Mouse (Mus musculus) myocyte (in vitro differentiated cells): ENCODE data around the gene Galr3. TPM values are rescaled to one million over a fixed set of nuclear protein-coding genes. Genes with fewer than 3 reads are reported as not detected.

Experiments
- H3K27me3 ChIP-seq: one replicate; pipeline ENCODE4 v1.6.1; 2011; ENCODE audit not compliant: control insufficient read depth, insufficient read depth, insufficient read length
- H3K36me3 ChIP-seq: one replicate; pipeline ENCODE4 v1.6.1; 2011; ENCODE audit not compliant: control insufficient read depth, insufficient read depth
- H3K4me2 ChIP-seq: one replicate; pipeline ENCODE4 v1.6.1; 2011; ENCODE audit warnings: low read depth, control low read depth
- H3K4me3 ChIP-seq: one replicate; pipeline ENCODE4 v1.5.1; 2011; ENCODE audit warnings: mild to moderate bottlenecking, control low read depth, moderate library complexity
- H3K79me2 ChIP-seq: one replicate; pipeline ENCODE4 v1.6.1; 2011; ENCODE audit not compliant: control insufficient read depth, insufficient read depth
- H3ac ChIP-seq: one replicate; pipeline ENCODE4 v1.6.1; 2011; ENCODE audit not compliant: control insufficient read depth, insufficient read length
- CEBPB ChIP-seq: IDR thresholded peaks from 2 replicates; pipeline ENCODE4 v1.6.1; 2011; ENCODE audit warnings: mild to moderate bottlenecking, moderate library complexity; ENCODE audit not compliant: poor library complexity, insufficient read depth, severe bottlenecking
- E2F4 ChIP-seq: IDR thresholded peaks from one replicate; pipeline ENCODE4 v1.6.1; 2011; ENCODE audit warnings: mild to moderate bottlenecking, control low read depth, moderate library complexity; ENCODE audit not compliant: insufficient read depth
- MAX ChIP-seq: IDR thresholded peaks from one replicate; pipeline ENCODE4 v1.6.1; 2011; ENCODE audit warnings: low read depth, mild to moderate bottlenecking, control low read depth
- MYOD1 ChIP-seq, 3 experiments: IDR thresholded peaks; one replicate each; pipeline ENCODE4 v1.6.1; 2011; ENCODE audit warnings: control low read depth in 2 of 3, low read depth in 2 of 3, mild to moderate bottlenecking in 2 of 3, moderate library complexity in 1 of 3; ENCODE audit not compliant: insufficient read length in 2 of 3, control insufficient read depth in 1 of 3
- MYOG ChIP-seq, 3 experiments: IDR thresholded peaks; one replicate each; pipeline ENCODE4 v1.6.1; 2011; ENCODE audit warnings: control low read depth in 2 of 3, low read depth in 2 of 3, mild to moderate bottlenecking in 2 of 3; ENCODE audit not compliant: insufficient read length in 2 of 3, control insufficient read depth in 1 of 3, insufficient read depth in 1 of 3
- POLR2A ChIP-seq: IDR thresholded peaks from one replicate; pipeline ENCODE4 v1.6.1; 2011; ENCODE audit warnings: low read depth, mild to moderate bottlenecking, control low read depth, moderate library complexity; ENCODE audit not compliant: insufficient read length
- POLR2AphosphoS2 ChIP-seq: IDR thresholded peaks from one replicate; pipeline ENCODE4 v1.6.1; 2011; ENCODE audit warnings: low read depth, control low read depth; ENCODE audit not compliant: insufficient read length
- REST ChIP-seq: IDR thresholded peaks from one replicate; pipeline ENCODE4 v1.6.1; 2011; ENCODE audit warnings: mild to moderate bottlenecking, control low read depth, moderate library complexity; ENCODE audit not compliant: insufficient read depth, insufficient read length
- SRF ChIP-seq: IDR thresholded peaks from one replicate; pipeline ENCODE4 v1.6.1; 2011; ENCODE audit warnings: low read depth; ENCODE audit not compliant: control insufficient read depth, insufficient read length
- TCF12 ChIP-seq: IDR thresholded peaks from one replicate; pipeline ENCODE4 v1.6.1; 2011; ENCODE audit warnings: mild to moderate bottlenecking, control low read depth; ENCODE audit not compliant: poor library complexity, insufficient read depth, severe bottlenecking
- TCF3 ChIP-seq: IDR thresholded peaks from one replicate; pipeline ENCODE4 v1.6.1; 2011; ENCODE audit warnings: low read depth, control low read depth; ENCODE audit not compliant: insufficient read length
- USF1 ChIP-seq: IDR thresholded peaks from one replicate; pipeline ENCODE4 v1.6.1; 2011; ENCODE audit warnings: low read depth, mild to moderate bottlenecking, control low read depth, moderate library complexity
- polyA plus RNA-seq: library from polyadenylated mRNA; unstranded; fragments of >200 nt; fragmentation: generic; extraction: Trizol; gene quantifications from one replicate; pipeline ENCODE4 v1.2.1, GENCODE M21; 2012; ENCODE audit warnings: missing spikeins

The Galr3 gene
- polyA plus RNA-seq, 1 experiment: 0.44 TPM

GRCm38 (mm10) chr15:79023366-79023765 lies 18.3 kb upstream of the Galr3 start:
- H3ac ChIP-seq: no peak overlapping the region
- H3K4me3 ChIP-seq: no peak overlapping the region
- H3K79me2 ChIP-seq: no peaks in the 10 kb centered on the region
- H3K27me3 ChIP-seq: peaks cover 36% of the 10 kb centered on the region
- H3K4me2 ChIP-seq: no peak overlapping the region
- H3K36me3 ChIP-seq: no peaks in the 10 kb centered on the region
- TF ChIP-seq E2F4 (no peak), POLR2AphosphoS2 (no peak), SRF (no peak), MYOD1 (IDR thresholded peaks at IDR 0.05; ENCODE audit: control insufficient read depth in 1 of 3, insufficient read length in 2 of 3, low read depth in 2 of 3) (no peak), MAX (no peak), CEBPB (no peak), MYOG (IDR thresholded peaks at IDR 0.05; ENCODE audit: control insufficient read depth in 1 of 3, insufficient read depth in 1 of 3, insufficient read length in 2 of 3, low read depth in 2 of 3) (no peak), TCF3 (no peak), USF1 (no peak), POLR2A (no peak), TCF12 (no peak)

GRCm38 (mm10) chr15:79025687-79026308 lies 15.9 kb upstream of the Galr3 start:
- peaks cover 18% of the 10 kb centered on the region for H3K79me2 ChIP-seq
- TF ChIP-seq POLR2AphosphoS2: no peak
- no peak for TF ChIP-seq SRF
- no peak for TF ChIP-seq POLR2A
- no peak for TF ChIP-seq CEBPB
- TF ChIP-seq REST: no peak
- no peak for TF ChIP-seq USF1
- no peak for TF ChIP-seq TCF3
- TF ChIP-seq MYOD1 (IDR thresholded peaks at IDR 0.05; ENCODE audit: control insufficient read depth in 1 of 3, insufficient read length in 2 of 3, low read depth in 2 of 3): no peak
- no peak for TF ChIP-seq E2F4
- no peak for TF ChIP-seq TCF12
- TF ChIP-seq MYOG (IDR thresholded peaks at IDR 0.05; ENCODE audit: control insufficient read depth in 1 of 3, insufficient read depth in 1 of 3, insufficient read length in 2 of 3, low read depth in 2 of 3): no peak
- TF ChIP-seq MAX: no peak
- no peak overlapping the region for H3ac ChIP-seq
- H3K4me3 ChIP-seq: no peak overlapping the region
- no peaks in the 10 kb centered on the region for H3K36me3 ChIP-seq
- no peak overlapping the region for H3K4me2 ChIP-seq
- H3K27me3 ChIP-seq: peaks cover 36% of the 10 kb centered on the region

- peak overlapping the region; percentile 98 for H3K4me2 ChIP-seq
- no peak for TF ChIP-seq TCF3
- no peak for TF ChIP-seq E2F4
- H3K27me3 ChIP-seq: peaks cover 34% of the 10 kb centered on the region
- H3K36me3 ChIP-seq: no peaks in the 10 kb centered on the region
- no peak overlapping the region for H3ac ChIP-seq
- peak overlapping the region; percentile 79 for H3K4me3 ChIP-seq
- H3K79me2 ChIP-seq: peaks cover 18% of the 10 kb centered on the region
Measured at GRCm38 (mm10) chr15:79026511-79027290, 15.0 kb upstream of the Galr3 start.

GRCm38 (mm10) chr15:79027291-79028205 lies 14.1 kb upstream of the Galr3 start:
- Histone ChIP-seq H3K27me3 (peaks cover 25% of the 10 kb centered on the region), H3K79me2 (peaks cover 18% of the 10 kb centered on the region), H3K4me3 (peak overlapping the region; percentile 79), H3K36me3 (no peaks in the 10 kb centered on the region), H3K4me2 (peak overlapping the region; percentile 98), H3ac (peak overlapping the region; percentile 54)
- TF ChIP-seq REST (no peak), MYOG (IDR thresholded peaks at IDR 0.05; ENCODE audit: control insufficient read depth in 1 of 3, insufficient read depth in 1 of 3, insufficient read length in 2 of 3, low read depth in 2 of 3) (no peak), MYOD1 (IDR thresholded peaks at IDR 0.05; ENCODE audit: control insufficient read depth in 1 of 3, insufficient read length in 2 of 3, low read depth in 2 of 3) (no peak), E2F4 (no peak), CEBPB (no peak), MAX (no peak), POLR2A (no peak), TCF12 (no peak), TCF3 (no peak), USF1 (no peak), SRF (no peak), POLR2AphosphoS2 (no peak)
